Mouse (Mus musculus) retina, embryonic 14.5 days (tissue): ENCODE measurements around the gene Fzd1.

Experiments used
- DNase-seq: peaks from one replicate; pipeline ENCODE4 v3.0.0-alpha.2; 2015; ENCODE audit warnings: low spot score

Fzd1 gene

DNA sequence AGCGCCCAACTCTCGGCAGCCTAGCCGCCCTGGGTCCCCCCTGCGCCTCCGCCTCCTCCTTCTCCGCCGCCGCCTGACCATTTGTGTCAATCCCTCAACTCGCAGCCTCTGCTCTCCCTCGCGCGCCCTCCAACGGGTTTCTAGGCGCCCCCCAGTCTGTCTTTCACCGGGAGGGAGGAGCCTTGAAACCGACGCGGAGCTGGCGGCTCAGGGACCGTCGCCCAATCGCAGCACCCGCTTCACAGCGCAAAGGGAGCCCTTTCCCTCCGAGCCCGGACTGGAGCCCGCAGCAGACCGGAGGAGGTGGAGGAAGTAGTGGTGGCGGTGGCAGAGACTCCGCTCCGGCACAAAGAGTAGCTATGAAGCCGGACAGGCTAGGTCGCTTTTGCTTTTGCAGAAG is at the start of gene Fzd1:
TSS of gene Fzd1 (minus strand) at position 134 of the 400 bp plus-strand sequence.
- DNase-seq = peak; percentile 95

DNA sequence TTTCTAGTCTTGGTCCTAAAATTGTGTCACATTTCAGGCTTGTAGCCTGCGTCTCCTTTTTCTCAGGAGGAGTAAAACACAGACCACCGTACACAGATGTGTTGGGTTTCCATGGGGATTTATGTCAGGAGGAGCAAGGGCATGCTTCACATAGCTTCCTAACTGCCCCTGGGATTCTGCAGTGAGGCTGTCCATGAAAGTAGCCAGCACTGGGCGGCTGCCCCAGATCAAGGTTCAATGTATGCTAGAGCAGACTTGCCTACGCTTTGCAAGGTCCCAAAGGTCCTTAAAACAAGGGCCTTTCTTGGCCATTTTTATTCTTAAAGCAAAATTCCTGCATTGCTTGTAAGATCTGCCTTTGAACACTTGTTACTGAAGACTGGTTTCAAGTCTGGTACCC is 47.4 kb upstream of the Fzd1 start:
- no peak for DNase-seq

DNA sequence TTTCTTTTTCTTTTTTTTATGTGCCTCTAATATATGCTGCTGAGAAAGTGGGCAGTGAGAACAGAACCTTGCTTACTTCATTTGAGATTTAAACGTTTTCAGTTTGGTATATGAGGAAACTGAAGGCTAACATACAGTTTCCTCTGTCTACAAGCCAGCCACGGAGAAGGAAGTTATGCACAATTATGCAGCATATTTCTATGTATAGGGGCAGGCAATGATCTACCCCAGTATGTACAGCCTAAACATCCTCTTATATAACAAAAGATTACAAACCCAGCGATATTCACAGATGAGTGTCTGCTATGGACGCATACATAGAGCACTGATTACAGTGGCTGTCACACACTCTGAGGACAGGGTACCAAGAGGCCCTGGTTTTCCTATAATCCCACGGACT is 45.9 kb upstream of the Fzd1 start:
- no peak for DNase-seq

DNA sequence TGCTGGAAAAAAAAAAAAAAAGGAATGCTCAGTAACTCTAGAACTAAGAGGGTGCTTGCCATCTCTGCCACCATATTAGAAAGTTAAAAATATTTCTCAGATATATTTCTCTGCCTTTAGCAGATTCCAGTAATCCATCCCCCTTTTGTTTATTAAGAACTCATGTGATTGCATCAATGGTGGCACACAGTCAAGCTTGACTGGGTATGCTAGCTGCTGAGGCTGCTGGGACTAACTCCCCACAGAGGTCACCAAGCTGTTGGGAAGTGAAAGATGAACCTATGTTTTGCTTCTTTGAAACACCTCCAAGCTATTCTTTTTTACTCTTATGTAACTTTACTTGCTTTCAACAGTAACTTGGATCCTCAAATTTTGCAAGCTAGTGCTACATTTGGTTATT is 44.1 kb upstream of the Fzd1 start:
- DNase-seq = no peak

DNA sequence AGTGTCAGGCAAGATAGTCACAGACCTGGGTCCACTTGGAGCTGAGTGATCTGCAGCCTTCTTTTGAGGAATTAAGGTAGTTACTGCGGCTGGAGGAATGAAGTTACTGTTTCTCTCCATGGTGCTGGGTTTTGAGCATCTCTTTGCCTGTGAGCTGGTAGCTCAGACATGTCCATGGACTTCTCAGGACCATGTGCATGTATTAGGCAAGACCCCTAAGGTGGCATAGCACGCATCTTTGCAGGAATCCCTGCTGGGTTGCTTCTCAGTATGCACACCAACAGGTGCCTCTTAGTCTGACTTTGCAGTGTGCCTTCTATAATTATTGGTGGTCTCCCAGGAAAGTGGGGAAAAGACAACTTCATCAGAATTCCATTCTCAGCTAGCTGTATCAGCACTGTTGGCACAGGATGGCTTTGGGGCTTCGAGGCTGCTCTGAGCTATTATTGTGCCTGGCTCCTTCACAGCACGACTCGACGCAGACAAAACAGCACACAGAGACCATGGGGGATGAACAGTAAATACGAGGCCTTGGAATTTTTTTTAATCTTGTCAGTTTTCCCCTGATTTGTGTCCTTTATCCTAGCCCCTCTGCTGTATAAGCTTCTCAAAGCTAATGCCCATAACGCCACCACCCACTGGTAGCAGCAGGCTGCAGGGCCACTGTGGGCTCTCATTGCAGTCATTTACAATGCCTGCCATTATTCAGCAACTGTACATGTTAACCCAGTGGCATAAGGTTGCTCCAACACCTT is 43.4 kb upstream of the Fzd1 start:
- DNase-seq = no peak

DNA sequence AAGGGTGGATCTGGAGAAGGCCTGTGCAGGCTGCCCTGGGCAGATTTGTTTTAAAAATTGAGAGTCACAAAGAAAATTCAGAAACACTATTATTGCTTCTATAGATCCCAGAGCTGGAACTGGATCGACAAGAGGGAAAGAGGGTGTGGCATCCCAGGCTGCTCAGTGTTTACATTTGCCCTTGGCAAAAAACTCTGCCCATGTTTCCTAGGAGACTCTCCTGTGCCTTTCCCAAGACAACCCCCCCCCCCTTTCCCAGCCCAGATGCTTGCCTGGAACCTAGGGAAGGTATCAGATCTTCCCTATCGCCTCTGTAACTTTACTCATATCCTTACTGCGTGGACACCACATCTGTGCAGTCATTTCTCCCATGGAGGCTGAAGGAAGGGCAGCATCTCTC is 33.4 kb upstream of the Fzd1 start:
- DNase-seq = no peak

DNA sequence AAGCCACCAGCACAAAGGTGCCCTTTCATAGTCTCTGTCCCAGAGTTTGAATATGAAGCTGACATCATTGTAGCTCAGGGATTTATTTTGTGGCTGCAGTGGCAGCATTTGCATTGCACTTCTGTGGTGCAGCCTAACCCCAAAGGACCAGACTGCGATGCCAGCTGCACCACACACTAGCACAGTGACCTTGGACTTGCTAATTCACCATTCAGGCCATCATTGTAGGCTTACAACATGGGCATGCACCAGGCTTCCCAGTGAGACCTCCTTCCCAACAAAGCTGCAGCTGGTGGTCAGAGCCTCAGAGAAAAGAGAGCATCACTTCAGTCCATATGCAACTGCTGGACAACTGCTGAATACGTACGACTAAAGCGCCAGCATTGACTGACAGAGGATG is 32.4 kb upstream of the Fzd1 start:
- no peak for DNase-seq

DNA sequence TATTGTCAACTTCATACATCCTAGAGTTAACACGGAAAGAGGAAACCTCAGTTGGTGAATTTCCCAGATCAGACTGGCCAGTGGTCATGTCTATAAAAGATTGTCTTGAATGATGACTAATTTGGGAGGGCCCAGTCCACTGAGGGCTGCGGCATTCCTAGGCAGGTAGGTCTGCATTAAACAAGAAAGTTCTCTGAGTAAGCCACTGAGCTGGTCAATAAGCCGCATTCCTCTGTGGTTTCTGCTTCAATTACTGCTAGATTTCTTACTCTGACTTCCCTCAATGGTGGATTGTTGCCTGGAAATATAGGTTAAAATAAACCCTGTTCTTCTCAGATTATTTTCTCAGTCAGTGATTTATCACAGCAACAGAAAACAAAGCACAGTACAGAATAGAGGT is 30.6 kb upstream of the Fzd1 start:
- no peak for DNase-seq

DNA sequence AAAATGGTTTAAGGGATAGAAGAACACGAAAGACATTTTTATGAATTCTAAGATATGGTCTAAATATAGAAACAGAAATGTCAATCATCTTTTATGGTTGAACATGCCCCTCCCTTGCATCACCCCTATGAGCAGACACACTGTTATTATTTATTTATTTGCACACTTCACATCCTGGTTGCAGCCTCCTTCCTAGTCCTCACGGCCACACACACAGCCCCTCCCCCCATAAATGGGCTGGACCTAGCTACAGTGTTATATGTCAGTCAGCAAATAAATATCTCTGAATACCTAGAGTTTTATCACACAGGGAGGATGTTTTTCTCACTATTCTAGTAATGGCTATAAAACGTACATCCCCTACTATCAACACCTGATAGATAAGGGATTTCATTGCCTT is 29.0 kb upstream of the Fzd1 start:
- no peak for DNase-seq

DNA sequence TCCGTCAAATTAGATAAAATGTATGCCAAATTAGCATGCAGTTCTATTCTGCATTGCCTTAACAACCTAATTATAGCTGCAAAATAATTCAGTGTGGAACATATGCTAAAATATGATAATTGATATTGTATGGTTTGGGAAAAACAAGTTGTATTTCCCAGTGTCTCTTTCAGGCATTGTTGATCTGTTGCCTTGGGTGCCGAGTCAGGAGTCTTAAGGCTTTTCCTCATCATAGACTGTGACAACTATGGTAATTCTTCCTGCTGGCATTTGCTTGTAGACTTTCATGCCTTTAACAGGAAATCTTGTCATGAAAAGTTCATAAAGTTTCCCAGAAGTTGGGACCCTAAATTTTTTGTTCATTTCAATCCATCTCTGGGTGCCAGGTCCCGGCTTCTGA is 20.4 kb upstream of the Fzd1 start:
- DNase-seq = no peak

DNA sequence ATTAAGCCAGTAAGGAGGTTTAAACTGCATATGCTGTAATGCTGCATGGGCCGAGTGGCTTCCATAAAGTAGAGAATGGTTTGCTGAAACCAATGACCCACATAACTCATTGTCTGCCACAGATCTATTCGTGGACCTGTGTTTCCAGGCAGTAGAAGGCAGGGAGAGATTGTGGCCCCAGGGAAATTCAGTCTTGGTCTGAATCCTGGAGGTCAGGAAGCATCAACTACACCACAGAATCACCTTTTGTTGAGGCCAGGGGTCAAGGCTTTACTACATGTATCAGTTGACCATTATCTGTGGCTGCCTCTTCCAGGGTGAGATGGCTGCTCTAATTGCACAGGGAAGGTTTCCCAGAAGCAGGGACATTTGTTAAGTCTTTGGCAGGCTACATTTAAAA is 18.7 kb upstream of the Fzd1 start:
- no peak for DNase-seq

DNA sequence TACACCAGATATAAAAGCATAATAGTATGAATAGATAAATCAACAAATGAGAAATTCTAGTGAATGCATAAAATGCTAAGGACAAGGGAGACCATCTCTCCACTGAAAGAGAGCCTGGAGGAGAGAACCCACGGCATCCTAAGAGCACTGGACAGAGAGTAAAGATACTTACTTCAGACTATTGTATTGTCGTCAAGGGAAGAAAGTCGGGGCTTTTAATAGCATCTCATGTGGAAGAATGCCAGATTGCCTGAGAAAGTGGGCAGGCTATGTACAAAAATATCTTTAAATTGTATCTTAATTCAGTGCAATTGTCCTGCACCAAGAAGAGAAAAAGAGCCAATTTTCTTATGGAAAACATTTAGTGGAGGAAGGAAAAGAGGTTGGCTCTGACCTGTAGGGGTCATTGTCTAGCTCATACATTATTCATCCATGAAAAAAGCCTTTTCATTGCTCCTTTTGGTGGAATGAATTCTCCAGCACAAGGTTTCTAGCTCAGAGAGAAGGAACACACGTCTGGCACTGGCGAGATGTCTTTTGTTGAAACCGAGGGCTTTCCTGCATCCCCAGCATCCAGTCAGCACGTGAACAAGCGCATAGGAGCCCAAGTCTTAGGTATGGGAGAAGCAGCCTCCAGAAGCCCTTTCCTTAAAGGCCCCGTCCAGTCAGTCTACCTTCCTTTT is 15.4 kb upstream of the Fzd1 start:
- no peak for DNase-seq

DNA sequence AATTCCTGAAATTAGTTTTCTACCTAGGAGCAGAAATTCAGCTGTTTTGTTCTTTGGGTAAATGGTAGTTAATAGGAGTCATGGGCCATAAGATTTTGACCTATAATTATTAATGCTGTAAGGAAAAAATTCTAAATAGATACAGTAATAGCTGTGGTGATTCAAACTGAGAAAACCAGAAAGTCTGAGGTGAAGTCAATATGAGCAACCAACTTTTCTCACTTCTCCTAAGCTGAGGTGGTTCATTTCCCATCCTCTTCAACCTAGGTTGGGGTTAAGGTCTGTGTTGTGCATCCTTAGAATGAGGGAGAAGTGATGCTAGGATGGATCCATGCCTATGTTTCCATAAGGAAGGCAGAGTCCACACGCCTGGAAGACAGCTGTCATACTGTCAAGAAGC is 12.8 kb upstream of the Fzd1 start:
- no peak for DNase-seq

DNA sequence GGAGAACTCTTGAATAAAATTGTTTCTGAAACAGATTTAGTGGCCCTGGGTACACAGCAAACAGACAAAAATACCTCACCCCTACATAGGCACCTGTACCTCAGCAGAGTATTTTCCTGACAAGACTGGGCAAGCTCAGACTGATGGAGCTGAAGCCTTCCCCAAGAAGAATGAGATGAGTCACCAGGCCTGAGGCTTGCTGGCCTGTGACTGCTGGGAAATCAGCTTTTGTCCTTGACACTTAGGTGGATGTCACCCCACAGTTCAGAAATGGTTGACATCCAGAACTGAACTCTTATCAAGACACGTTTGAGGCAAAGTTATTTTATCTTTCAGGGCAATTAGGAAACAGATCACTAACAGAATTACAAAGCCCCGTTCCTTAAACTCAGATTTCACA is 10.1 kb upstream of the Fzd1 start:
- no peak for DNase-seq

DNA sequence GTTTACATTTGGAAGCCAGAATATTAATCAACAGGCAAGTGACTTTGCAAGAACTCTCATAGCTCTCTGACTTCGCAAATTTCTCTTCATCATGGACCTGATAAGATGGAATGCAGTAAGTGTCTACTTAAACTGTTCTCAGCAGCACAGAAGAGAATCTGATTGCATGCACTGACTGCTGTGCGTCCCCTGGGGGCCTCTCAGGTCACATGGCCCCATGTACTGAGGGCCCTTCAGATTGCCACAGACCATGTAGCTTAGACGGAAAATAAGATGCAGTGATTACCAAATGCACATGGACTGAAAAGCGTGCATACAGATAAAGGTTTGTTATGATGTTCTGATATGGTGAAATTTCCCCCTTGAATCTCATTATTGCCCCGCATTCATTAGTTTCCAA is 8.9 kb upstream of the Fzd1 start:
- DNase-seq = no peak

DNA sequence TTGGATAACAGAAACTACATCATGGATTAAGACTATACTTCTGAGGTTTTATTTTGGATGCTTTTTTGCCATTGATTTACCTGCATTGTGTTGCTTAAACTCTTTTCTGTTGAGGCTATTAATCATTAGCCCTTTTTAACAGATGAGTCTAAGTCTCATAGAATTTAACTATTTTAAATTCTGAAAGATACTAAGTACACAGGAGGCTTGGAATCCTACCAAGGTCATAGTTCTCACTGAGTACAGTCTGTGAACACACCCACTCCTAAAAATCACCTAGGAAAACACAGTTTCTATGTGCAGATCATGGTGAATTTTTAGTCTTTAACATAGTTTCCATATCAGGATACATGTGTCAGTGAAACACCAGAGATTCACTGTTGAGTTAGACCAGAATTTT is 4.1 kb upstream of the Fzd1 start:
- DNase-seq = no peak

DNA sequence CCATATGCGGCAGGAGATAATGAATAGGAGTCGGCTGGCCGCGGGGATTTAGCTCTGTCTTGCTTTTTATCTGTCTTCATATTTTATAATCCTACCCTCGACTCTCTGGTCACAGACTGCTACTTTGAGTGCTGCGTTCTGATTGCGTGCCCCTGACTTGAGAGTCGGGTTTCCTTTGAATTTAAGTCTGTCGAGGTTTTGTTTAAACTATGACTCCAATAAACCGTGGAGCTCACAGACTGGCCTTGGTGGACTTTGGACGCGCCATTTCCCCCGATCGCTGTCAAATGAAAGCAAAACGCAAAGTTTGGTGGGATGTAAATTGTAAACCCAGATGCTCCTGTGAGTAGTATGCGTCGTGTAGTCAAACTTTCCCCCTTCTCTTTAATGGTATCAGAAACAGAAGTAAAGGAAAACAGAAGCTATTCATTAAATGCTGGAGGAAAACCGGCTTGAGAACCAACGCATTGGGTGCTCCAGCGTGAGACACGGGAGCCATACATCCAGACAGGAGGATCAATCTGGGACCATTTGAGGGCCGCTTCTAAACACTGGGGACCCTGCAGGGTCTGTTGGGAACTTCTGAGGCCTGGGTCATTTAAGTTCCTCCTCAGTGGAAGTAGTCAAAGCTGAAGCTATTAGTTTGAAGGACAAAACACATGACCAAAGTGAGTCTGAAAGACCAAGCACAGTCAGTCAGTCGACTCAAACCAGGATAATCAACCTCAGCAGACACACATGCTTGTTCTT is 671 bp upstream of the Fzd1 start:
- DNase-seq = no peak

DNA sequence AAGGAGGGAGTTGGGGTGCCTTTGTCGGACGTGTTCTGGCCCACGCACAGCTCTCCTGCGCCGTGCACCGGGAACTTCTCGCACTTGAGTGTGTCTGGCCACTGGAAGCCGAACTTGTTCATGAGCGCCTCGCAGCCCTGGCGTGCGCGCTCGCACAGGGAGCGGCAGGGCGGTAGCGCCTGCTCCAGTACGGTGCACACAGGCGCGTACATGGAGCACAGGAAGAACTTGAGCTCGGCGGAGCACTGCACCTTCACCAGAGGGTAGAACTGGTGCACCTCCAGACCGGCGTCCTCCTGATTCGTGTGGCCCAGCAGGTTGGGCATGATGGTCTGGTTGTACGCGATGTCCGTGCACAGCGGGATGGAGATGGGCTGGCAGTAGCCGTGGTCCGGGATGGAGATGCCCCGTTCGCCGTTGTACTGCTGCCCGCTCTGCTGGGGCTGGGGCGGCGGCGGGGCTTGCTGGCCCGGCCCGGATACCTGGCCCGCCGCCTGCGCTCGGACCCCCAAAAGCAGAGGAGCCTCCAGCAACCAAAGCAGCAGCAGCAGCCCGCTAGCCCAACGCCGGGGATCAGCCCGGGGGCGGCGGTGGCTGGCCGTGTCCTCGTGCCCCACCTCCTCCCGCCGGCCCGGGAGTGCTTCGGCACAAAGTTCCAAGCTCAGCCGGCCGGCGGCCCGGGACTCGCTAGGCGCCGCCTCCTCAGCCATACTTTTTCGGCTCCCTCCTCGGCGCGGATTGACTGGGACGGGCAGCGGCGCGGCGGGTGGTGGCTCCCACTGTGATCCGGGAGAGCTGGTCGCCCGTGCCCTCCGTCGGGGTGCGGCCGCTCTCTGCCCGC is 744 bp downstream of the Fzd1 start:
- DNase-seq = peak; percentile 63

DNA sequence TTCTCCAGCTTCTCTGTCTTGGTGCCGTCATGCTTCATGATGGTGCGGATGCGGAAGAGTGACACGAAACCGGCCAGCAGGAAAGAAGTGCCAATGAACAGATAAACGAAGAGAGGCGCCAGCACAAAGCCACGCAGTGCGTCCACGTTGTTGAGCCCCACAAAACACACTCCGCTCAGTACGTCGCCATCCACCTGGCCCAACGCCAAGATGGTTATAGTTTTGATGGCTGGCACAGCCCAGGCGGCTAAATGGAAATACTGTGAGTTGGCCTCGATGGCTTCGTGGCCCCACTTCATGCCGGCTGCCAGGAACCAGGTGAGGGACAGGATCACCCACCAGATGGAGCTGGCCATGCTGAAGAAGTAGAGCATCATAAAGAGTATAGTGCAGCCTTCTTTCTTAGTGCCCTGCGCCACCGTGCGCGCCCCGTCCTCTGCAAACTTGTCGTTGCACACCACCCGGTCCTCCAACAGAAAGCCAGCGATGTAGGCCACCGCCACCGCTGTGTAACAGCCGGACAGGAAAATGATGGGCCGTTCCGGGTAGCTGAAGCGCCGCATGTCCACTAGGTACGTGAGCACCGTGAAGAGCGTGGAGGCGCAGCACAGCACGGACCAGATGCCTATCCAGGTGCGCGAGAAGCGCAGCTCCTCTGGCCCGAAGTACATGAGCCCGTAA is 1.7 kb downstream of the Fzd1 start:
- peak; percentile 51 for DNase-seq

DNA sequence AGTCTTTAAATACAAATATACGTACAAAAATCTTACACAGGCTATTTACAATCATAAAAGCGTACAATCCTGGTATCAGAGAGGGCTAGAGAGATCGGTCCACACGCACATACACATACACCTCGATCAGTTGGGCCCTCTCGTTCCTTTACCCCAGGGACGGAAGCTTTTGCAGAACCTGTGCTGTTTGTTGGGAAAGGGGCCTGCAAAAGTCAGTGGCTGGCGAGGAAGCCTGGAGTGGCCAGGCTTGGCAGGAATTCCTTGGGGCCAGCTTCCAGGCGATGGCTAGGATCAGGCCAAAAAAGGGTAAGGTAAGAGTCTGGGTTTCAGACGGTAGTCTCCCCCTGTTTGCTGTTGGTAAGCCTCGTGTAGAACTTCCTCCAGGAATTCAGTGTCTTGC is 2.5 kb downstream of the Fzd1 start:
- DNase-seq = no peak

DNA sequence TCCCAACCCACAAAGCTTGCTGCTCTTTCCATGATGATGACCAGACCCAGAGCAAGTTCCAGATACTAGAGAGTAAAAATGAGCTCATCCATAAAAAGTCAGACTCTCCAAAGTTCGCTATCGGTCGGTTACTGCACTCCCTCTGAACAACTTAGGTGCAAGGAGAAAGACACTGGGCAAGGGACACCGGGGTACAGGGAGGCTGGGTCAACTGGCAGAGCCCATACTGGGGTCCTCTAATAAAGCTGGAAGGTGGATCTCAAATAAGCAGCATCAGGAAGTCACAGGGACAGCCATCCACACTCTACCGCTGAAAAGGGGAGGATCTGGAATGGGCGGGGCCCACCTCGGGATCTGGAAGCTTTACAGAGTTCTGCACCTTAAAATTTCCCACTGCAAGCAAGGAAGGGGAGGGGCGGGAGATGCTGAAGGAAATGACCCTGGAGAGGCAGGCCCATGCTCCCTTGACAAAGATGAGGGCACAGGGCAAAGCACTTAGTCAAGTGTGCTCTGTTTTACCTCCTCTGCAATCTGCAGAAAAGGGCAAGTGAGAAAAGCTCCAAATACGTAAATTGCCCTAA is 3.0 kb downstream of the Fzd1 start:
- DNase-seq = no peak
